Mouse (Mus musculus): ENCODE data around the gene Cutal. TPM values are rescaled to one million over a fixed set of nuclear protein-coding genes. Genes with fewer than 3 reads are reported as not detected.
"Not testable (repeated sequence)": the region's sequence is repeated elsewhere in the genome, so short reads cannot be mapped to it uniquely, and the experiment has no call there.

Gene Cutal
- polyA plus RNA-seq (2012; ENCODE audit: insufficient read depth, insufficient read length, missing spikeins) = not detected in 2 replicates

GRCm38 (mm10) chr2:34874271-34874670 lies at the start of gene Cutal:
Gene Cutal (plus strand): TSS chr2:34874396.
- peaks cover 4% of the 10 kb centered on the region; the same call in 1 of the 2 replicates for H3K4me1 ChIP-seq (ENCODE audit: control insufficient read depth, insufficient read depth, insufficient read length, low read length)
- H3K4me3 ChIP-seq (ENCODE audit: insufficient read depth, low read depth, low read length) = peak within 1 kb of the TSS; percentile 23; the same call in 1 of the 2 replicates
- H3K27ac ChIP-seq (replicated peaks; ENCODE audit: low read depth, low read length) = no peak within 1 kb of the TSS

GRCm38 (mm10) chr2:34825827-34826459 lies 48.3 kb upstream of the Cutal start, which contains the start of gene Fbxw2:
Gene Fbxw2 (minus strand): TSS chr2:34826311.
- Histone ChIP-seq H3K4me3 (ENCODE audit: insufficient read depth, low read depth, low read length) (peak within 1 kb of the TSS; percentile 96), H3K27ac (replicated peaks; ENCODE audit: low read depth, low read length) (peak within 1 kb of the TSS; percentile 88), H3K4me1 (ENCODE audit: control insufficient read depth, insufficient read depth, insufficient read length, low read length) (peaks cover 10% of the 10 kb centered on the region; the same call in 1 of the 2 replicates)

- Histone ChIP-seq H3K4me3 (ENCODE audit: insufficient read depth, low read depth, low read length) (peak overlapping the region; percentile 96), H3K4me1 (ENCODE audit: control insufficient read depth, insufficient read depth, insufficient read length, low read length) (peaks cover 10% of the 10 kb centered on the region; the same call in 1 of the 2 replicates), H3K27ac (replicated peaks; ENCODE audit: low read depth, low read length) (peak overlapping the region; percentile 70)
Measured at GRCm38 (mm10) chr2:34826460-34827231, 47.5 kb upstream of the Cutal start.

DNA sequence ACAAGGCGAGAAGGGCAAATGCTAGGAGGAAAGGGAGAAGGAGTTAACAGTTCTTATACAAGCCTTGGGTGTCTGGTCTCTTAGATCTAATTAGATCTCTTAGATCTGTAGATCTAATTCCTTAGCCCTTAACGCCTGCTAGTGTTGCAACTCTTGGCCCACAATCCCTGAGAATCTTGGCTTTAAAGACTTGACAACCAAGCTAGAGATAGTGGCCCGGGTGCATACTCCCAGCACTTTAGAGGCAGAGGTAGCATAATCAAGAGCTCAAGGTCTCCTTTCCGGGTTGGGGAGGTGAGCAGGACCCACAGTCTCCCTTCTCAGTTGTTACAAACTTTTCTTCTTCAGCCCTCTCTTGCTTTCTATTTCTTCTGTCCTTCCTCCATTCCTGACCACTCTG lies 46.6 kb upstream of the Cutal start:
- peaks cover 10% of the 10 kb centered on the region; the same call in 1 of the 2 replicates for H3K4me1 ChIP-seq (ENCODE audit: control insufficient read depth, insufficient read depth, insufficient read length, low read length)
- peak overlapping the region; percentile 55 for H3K27ac ChIP-seq (replicated peaks; ENCODE audit: low read depth, low read length)
- H3K4me3 ChIP-seq (ENCODE audit: insufficient read depth, low read depth, low read length) = no peak overlapping the region

- Histone ChIP-seq H3K4me1 (ENCODE audit: control insufficient read depth, insufficient read depth, insufficient read length, low read length) (peaks cover 10% of the 10 kb centered on the region; the same call in 1 of the 2 replicates), H3K27ac (replicated peaks; ENCODE audit: low read depth, low read length) (peak overlapping the region; percentile 55), H3K4me3 (ENCODE audit: insufficient read depth, low read depth, low read length) (no peak overlapping the region)
Measured at GRCm38 (mm10) chr2:34828026-34828425, 46.2 kb upstream of the Cutal start.

DNA sequence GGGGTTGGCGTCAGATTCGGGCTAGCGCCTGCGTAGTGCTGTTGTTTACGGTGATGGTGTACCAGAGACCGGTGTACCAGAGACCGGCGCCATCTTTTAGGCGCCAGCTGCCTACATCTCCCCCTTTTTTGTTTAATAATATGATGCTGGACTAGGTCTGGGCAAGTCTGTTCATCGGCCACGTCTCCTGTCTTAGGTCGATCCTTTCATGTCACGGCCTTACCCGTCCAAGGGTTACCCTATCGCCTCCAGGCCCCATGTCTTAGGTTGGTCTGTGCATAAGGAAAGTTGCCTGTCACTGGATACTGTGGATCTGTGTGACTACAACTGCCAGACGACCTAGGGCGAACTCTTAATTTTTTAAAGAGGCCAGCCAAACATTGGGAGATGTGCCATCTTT lies 44.1 kb upstream of the Cutal start:
- not testable (repeated sequence) for H3K4me3 ChIP-seq (ENCODE audit: insufficient read depth, low read depth, low read length); H3K27ac ChIP-seq (replicated peaks; ENCODE audit: low read depth, low read length); H3K4me1 ChIP-seq (ENCODE audit: control insufficient read depth, insufficient read depth, insufficient read length, low read length)

DNA sequence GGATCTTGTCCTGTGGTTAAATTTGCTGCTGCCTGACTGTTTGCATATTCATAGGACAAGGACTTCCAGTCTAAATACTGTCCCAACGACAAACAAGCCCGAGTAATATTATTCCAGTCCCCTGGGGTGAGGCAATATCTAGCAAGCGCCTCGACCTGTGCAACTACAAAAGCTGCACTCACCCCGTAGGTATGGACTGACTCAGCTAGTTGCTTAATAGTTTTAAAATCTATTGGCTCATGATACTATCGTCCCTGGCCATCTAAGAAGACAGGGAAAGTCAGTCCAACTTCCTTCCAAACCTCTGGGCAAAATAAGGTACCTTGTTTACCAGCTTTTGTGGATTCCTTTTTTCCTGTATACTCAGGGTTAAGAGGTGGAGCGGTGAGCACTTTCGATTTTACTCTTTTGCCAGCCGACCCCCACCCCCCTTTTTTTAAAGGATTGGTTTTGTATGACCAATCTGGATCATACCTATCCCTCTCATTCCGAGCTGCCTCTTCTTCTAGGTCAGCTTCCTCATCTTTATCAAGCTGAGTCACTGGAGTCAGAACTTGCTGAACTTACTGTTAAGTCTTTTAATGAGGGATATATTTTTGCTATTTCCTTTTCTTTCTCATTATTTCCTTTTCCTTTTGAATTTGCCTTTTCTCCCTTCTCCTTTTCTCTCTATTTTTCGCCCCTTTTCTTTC lies 41.3 kb upstream of the Cutal start, which contains the start of gene Gm34653:
Gene Gm34653 (plus strand): TSS at position 242 of the 692 bp plus-strand sequence.
- H3K4me1 ChIP-seq (ENCODE audit: control insufficient read depth, insufficient read depth, insufficient read length, low read length); H3K27ac ChIP-seq (replicated peaks; ENCODE audit: low read depth, low read length); H3K4me3 ChIP-seq (ENCODE audit: insufficient read depth, low read depth, low read length): not testable (repeated sequence)

DNA sequence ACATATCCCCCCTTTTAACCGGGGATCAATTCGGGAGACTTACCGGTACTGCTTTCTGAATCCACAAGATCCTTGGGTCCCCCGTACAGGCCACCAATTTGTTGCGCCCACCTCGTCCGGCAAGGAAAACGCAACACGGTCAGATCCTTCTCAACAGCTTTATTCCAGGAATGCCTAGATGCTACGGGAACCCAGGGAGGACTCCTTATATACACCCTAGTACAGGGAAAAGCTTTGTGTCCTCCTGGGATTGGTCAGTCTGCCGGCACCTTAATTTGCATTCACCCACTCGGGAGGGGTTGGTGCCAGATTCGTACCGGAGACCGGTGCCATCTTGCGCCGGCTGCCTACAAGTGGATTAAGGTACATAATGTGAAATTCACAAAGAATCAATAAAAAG lies 40.6 kb upstream of the Cutal start:
- H3K4me1 ChIP-seq (ENCODE audit: control insufficient read depth, insufficient read depth, insufficient read length, low read length) = no peaks in the 10 kb centered on the region
- no peak overlapping the region for H3K4me3 ChIP-seq (ENCODE audit: insufficient read depth, low read depth, low read length)
- no peak overlapping the region for H3K27ac ChIP-seq (replicated peaks; ENCODE audit: low read depth, low read length)

- H3K4me1 ChIP-seq (ENCODE audit: control insufficient read depth, insufficient read depth, insufficient read length, low read length) = no peaks in the 10 kb centered on the region
- no peak overlapping the region for H3K27ac ChIP-seq (replicated peaks; ENCODE audit: low read depth, low read length)
- H3K4me3 ChIP-seq (ENCODE audit: insufficient read depth, low read depth, low read length) = no peak overlapping the region
Measured at GRCm38 (mm10) chr2:34835669-34836068, 38.5 kb upstream of the Cutal start.

GRCm38 (mm10) chr2:34840143-34840542 lies 34.1 kb upstream of the Cutal start:
- not testable (repeated sequence) for H3K4me3 ChIP-seq (ENCODE audit: insufficient read depth, low read depth, low read length); H3K27ac ChIP-seq (replicated peaks; ENCODE audit: low read depth, low read length); H3K4me1 ChIP-seq (ENCODE audit: control insufficient read depth, insufficient read depth, insufficient read length, low read length)

DNA sequence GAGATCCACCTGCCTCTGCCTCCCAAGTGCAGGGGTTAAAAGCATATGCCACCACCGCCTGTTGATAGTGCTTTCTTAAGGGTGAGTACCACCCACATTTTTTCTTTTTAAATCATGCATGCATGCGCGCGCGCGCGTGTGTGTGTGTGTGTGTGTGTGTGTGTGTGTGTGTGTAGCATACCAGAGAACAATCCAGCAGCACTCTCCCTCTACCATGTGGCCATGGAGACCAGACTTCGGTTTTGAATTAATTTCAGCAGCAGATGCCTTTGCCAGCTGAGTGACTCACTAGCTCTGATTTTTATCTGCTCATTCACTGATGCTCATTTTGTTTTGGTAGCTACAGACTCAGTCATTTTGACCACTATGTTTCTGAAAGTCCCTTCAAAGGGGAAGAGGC lies 32.5 kb upstream of the Cutal start:
- Histone ChIP-seq H3K4me1 (ENCODE audit: control insufficient read depth, insufficient read depth, insufficient read length, low read length) (peaks cover 5% of the 10 kb centered on the region; the same call in 1 of the 2 replicates), H3K4me3 (ENCODE audit: insufficient read depth, low read depth, low read length) (no peak overlapping the region), H3K27ac (replicated peaks; ENCODE audit: low read depth, low read length) (no peak overlapping the region)

DNA sequence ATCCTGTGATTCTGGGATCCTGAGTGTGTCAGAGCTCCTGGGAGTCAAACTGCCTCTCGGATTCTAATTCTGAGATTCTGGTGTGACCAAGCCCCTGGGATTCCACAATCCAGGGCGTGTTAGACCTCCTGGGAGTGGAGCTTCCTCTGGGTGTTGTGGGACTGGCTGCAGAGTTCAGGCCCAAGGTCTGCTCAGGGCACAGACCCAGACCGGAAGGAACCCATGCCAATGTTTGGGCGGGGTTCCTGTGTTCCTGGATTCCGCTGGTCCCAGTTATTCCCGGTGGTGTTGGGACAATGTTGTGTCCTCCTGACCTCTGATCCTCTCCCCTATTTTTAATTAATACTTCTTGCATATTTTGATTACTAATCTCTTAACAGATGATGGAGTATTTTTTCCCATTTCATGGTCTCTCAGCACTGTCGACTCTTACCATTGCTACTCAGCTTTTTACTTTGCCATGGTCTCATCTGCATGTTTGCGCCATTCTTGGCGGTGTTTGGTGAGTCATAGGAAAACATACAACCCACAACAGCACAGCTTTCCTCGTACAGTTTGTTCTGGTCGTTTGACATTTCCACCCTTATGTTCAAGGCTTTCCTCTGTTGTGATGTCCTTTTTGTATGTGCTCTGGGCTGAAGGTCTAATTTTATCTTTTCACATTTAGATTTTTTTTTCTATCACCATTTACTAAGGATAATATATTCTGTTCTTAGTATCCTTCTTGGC lies 30.8 kb upstream of the Cutal start:
- Histone ChIP-seq H3K4me1 (ENCODE audit: control insufficient read depth, insufficient read depth, insufficient read length, low read length) (peaks cover 5% of the 10 kb centered on the region; the same call in 1 of the 2 replicates), H3K27ac (replicated peaks; ENCODE audit: low read depth, low read length) (peak overlapping the region; percentile 93), H3K4me3 (ENCODE audit: insufficient read depth, low read depth, low read length) (peak overlapping the region; percentile 12; the same call in 1 of the 2 replicates)

GRCm38 (mm10) chr2:34847702-34848101 lies 26.5 kb upstream of the Cutal start:
- Histone ChIP-seq H3K4me1 (ENCODE audit: control insufficient read depth, insufficient read depth, insufficient read length, low read length) (peaks cover 2% of the 10 kb centered on the region; the same call in 1 of the 2 replicates), H3K27ac (replicated peaks; ENCODE audit: low read depth, low read length) (no peak overlapping the region), H3K4me3 (ENCODE audit: insufficient read depth, low read depth, low read length) (no peak overlapping the region)

GRCm38 (mm10) chr2:34855265-34855664 lies 18.9 kb upstream of the Cutal start:
- no peak overlapping the region for H3K4me3 ChIP-seq (ENCODE audit: insufficient read depth, low read depth, low read length)
- H3K4me1 ChIP-seq (ENCODE audit: control insufficient read depth, insufficient read depth, insufficient read length, low read length) = no peaks in the 10 kb centered on the region
- no peak overlapping the region for H3K27ac ChIP-seq (replicated peaks; ENCODE audit: low read depth, low read length)

Data from brown adipose tissue, adult 24 weeks (tissue).